Mouse (Mus musculus) heart, embryonic 13.5 days (tissue): Measurements from ENCODE around the gene Erc1. TPM values are rescaled to one million over a fixed set of nuclear protein-coding genes. Genes with fewer than 3 reads are reported as not detected.

Experiments
- ATAC-seq: fragments of 200-750 bp; cut with Nextera tagmentation; 2 replicates; pipeline ENCODE4 v1.8.0; 2017; ENCODE audit warnings: moderate TSS enrichment; ENCODE audit not compliant: insufficient number of reproducible peaks, low FRiP score, low TSS enrichment; ENCODE audit errors: extremely low read depth
- H3K27ac ChIP-seq: fragments of 300-500 bp; sonication (generic); replicated peaks from 2 replicates; pipeline ENCODE4 v1.5.1; 2015; ENCODE audit warnings: moderate library complexity, mild to moderate bottlenecking, inconsistent platforms
- H3K27me3 ChIP-seq: fragments of 300-500 bp; sonication (generic); replicated peaks from 2 replicates; pipeline ENCODE4 v1.6.1; 2015; ENCODE audit warnings: mild to moderate bottlenecking, inconsistent platforms
- H3K36me3 ChIP-seq: fragments of 300-500 bp; sonication (generic); 2 replicates; pipeline ENCODE4 v1.6.1; 2015; ENCODE audit warnings: mild to moderate bottlenecking, inconsistent platforms
- H3K4me1 ChIP-seq: fragments of 300-500 bp; sonication (generic); 2 replicates; pipeline ENCODE4 v1.6.1; 2015; ENCODE audit warnings: inconsistent platforms
- H3K4me2 ChIP-seq: fragments of 300-500 bp; sonication (generic); 2 replicates; pipeline ENCODE4 v1.6.1; 2015; ENCODE audit warnings: inconsistent platforms, mild to moderate bottlenecking, moderate library complexity
- H3K4me3 ChIP-seq: fragments of 300-500 bp; sonication (generic); 2 replicates; pipeline ENCODE4 v1.5.1; 2015; ENCODE audit warnings: moderate library complexity, mild to moderate bottlenecking, inconsistent platforms
- H3K9ac ChIP-seq: fragments of 300-500 bp; sonication (generic); 2 replicates; pipeline ENCODE4 v1.6.1; 2015; ENCODE audit warnings: inconsistent platforms, mild to moderate bottlenecking, moderate library complexity
- H3K9me3 ChIP-seq: fragments of 300-500 bp; sonication (generic); 2 replicates; pipeline ENCODE4 v1.6.1; 2016; ENCODE audit warnings: inconsistent platforms
- WGBS: fragments of 180-500 bp; shearing (Covaris S2); methylation state at CpG from one replicate; pipeline ENCODE4 v1.1.7; 2015; ENCODE audit warnings: mixed read lengths; 5-methylcytosine and 5-hydroxymethylcytosine counted together
- polyA plus RNA-seq: library from polyadenylated mRNA; unstranded; fragments of >200 nt; fragmentation: Nextera tagmentation; extraction: Ambion mirVana; gene quantifications from 2 replicates; pipeline ENCODE4 v1.2.1, GENCODE M21; 2015

Gene Erc1
- polyA plus RNA-seq, 1 experiment from 2014 or later, result 11.9 TPM

DNA sequence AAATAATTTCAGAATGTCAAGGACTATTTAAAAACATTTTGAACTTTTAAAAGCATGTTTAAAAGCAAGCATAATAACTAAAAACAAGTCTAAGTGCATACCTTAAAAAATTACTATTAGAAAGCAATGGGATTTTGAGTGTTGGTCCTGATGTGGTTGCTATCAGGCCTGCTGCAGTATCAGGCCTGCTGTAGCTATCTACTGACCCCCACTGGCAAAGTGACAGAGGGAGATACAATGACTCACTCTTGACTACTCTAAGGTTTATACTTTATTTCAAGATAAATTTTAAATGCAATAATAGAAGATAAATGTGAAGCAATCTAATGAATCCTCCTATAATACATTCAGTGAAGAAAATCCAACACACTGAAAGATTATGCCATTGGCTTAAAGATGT is 138.4 kb downstream of the Erc1 start:
- ATAC-seq, result no peak
- no peak overlapping the region for H3K9ac ChIP-seq
- no peak overlapping the region for H3K4me2 ChIP-seq
- H3K27ac ChIP-seq, result no peak overlapping the region
- no peaks in the 10 kb centered on the region for H3K9me3 ChIP-seq
- peaks cover 25% of the 10 kb centered on the region for H3K4me1 ChIP-seq
- no peak overlapping the region for H3K4me3 ChIP-seq
- H3K36me3 ChIP-seq, result peaks cover 22% of the 10 kb centered on the region
- no peaks in the 10 kb centered on the region for H3K27me3 ChIP-seq

DNA sequence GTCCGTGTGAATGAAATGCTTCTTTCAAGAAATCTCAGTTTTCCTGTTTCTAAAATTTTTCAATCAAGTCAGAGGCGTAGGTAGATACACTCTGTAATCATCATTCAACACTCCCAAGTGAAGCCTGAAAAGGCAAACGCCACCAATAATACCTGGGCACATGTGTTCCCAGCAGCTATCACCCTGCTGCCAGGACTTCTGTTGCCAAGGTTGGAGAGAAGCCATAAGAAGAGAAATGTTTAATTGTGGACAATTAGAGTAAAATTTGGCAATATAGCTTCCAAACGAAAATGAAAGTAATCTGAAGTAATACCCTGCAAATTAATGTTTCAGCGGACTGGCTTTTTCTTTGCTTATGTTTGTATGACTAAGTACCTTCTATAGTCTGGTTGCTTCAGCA is 140.1 kb downstream of the Erc1 start:
- Histone ChIP-seq H3K4me1 (peaks cover 15% of the 10 kb centered on the region), H3K9ac (no peak overlapping the region), H3K36me3 (peaks cover 19% of the 10 kb centered on the region), H3K9me3 (no peaks in the 10 kb centered on the region), H3K4me2 (no peak overlapping the region), H3K27ac (no peak overlapping the region), H3K27me3 (no peaks in the 10 kb centered on the region), H3K4me3 (no peak overlapping the region)
- WGBS, result 83% methylated on average over 5 of the region's 5 CpGs
- ATAC-seq, result no peak

DNA sequence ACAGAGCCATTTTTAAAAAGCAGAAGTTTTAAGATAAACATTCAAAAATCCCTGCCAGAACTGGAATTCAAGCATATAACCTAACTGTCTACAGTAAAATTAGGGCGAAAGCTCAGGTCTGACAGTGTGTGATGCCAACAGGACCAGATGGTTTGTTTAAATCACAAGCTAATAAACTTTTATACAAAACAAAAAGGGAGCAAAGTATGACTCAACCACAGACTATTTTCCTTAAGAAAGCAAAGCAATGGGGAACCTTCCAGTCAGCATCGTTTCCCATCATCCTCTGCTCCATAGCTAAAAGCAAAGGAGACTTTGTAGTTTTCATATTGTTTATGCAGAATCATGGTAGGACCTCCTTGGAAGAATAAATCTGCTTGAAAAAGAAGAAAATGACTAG is 143.1 kb downstream of the Erc1 start:
- H3K4me2 ChIP-seq, result no peak overlapping the region
- H3K4me3 ChIP-seq, result no peak overlapping the region
- no peak for ATAC-seq
- peaks cover 19% of the 10 kb centered on the region for H3K36me3 ChIP-seq
- no peaks in the 10 kb centered on the region for H3K27me3 ChIP-seq
- no peak overlapping the region for H3K9ac ChIP-seq
- no peaks in the 10 kb centered on the region for H3K9me3 ChIP-seq
- H3K4me1 ChIP-seq, result no peaks in the 10 kb centered on the region
- H3K27ac ChIP-seq, result no peak overlapping the region
- WGBS, result 84% methylated on average over 2 of the region's 2 CpGs

DNA sequence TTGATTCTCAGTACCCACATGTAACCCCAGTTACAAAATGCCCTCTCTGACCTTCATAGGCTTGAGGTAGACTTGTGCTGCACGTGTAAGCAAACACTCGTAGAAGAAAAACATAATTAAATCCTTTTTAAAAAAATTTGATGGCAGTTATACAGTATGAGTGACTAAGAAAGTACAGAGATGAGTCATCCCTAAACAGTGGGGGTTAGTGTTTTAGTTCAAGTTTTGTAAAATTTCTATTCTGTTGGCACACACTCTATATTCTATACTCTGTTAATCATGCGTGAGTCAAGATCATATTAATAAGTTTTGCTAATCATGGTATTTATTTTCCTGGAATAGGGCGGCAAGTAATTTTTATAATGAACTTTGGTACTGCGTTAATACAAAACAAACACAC is 155.2 kb downstream of the Erc1 start:
- Histone ChIP-seq H3K4me1 (no peaks in the 10 kb centered on the region), H3K4me3 (no peak overlapping the region), H3K27me3 (no peaks in the 10 kb centered on the region), H3K9ac (no peak overlapping the region), H3K9me3 (no peaks in the 10 kb centered on the region), H3K4me2 (no peak overlapping the region), H3K27ac (no peak overlapping the region), H3K36me3 (peaks cover 52% of the 10 kb centered on the region)
- no peak for ATAC-seq
- WGBS, result 91% methylated on average over 5 of the region's 5 CpGs

DNA sequence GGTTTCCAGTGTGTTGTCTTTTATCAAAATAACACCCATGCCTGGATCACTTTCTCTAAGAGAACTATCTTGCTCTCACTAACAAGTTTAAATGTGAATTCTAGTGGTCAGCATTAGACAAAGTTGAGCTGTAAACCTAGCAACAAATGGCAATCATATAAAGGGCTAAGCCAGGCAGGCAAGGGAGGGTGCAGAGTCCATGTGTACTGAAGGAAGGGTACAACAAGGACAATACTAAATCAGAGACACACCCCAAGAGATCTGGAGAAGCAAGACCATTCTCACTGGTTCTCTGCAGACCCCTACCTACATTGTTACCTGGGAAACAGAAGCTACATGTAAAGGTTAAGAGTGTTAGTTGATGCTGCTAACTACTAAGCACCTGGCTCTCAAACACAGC is 161.5 kb downstream of the Erc1 start:
- Histone ChIP-seq H3K4me3 (no peak overlapping the region), H3K27ac (no peak overlapping the region), H3K9me3 (no peaks in the 10 kb centered on the region), H3K4me2 (no peak overlapping the region), H3K4me1 (no peaks in the 10 kb centered on the region), H3K27me3 (no peaks in the 10 kb centered on the region), H3K36me3 (peaks cover 42% of the 10 kb centered on the region), H3K9ac (no peak overlapping the region)
- no peak for ATAC-seq

DNA sequence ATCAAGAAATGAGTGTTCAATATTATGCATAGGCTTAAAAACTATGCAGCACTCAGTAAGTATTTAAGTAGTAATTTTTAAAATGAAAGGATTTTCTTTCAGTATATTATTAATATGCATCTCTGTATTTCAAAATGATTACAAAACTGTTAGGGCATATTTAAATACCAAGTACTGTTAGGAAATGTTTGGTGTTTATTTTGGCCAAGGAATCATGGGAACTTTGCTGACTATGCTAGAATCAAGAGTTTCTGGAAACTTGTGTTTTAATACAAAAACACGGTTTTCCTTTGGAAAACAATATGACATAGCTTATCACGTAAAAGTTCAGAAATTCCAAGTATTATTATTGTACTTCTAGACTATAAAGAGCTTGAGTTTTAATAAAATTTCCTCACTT is 167.2 kb downstream of the Erc1 start:
- Histone ChIP-seq H3K4me2 (no peak overlapping the region), H3K9me3 (peaks cover 2% of the 10 kb centered on the region; the same call in 1 of the 2 replicates), H3K27me3 (no peaks in the 10 kb centered on the region), H3K36me3 (peaks cover 19% of the 10 kb centered on the region), H3K27ac (no peak overlapping the region), H3K4me3 (no peak overlapping the region), H3K4me1 (no peaks in the 10 kb centered on the region), H3K9ac (no peak overlapping the region)
- no peak for ATAC-seq
- 68% methylated on average over 2 of the region's 2 CpGs for WGBS

DNA sequence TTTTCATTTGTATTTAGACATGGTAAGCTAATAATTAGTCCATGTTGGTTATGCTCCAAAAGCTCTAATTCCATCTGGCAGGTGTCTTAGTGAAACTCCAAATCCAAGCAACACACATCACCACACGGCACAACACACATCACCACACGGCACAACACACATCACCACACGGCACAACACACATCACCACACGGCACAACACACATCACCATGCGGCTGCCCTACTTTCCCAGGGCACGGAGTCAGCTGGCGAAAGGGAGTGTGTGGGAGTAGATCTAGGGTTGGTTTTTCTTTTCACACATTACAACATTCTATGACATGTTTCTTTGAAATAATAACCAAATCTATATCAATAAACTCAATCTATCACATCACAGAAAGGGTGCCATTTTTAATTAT is 173.2 kb downstream of the Erc1 start:
- Histone ChIP-seq H3K4me1 (0 out of 2 replicates have a peak, but pooled peaks cover 4% of the 10 kb centered on the region), H3K4me3 (no peak overlapping the region), H3K9me3 (peaks cover 2% of the 10 kb centered on the region; the same call in 1 of the 2 replicates), H3K27ac (no peak overlapping the region), H3K27me3 (no peaks in the 10 kb centered on the region), H3K36me3 (peaks cover 23% of the 10 kb centered on the region), H3K4me2 (no peak overlapping the region), H3K9ac (no peak overlapping the region)
- ATAC-seq, result no peak
- 93% methylated on average over 7 of the region's 7 CpGs for WGBS

DNA sequence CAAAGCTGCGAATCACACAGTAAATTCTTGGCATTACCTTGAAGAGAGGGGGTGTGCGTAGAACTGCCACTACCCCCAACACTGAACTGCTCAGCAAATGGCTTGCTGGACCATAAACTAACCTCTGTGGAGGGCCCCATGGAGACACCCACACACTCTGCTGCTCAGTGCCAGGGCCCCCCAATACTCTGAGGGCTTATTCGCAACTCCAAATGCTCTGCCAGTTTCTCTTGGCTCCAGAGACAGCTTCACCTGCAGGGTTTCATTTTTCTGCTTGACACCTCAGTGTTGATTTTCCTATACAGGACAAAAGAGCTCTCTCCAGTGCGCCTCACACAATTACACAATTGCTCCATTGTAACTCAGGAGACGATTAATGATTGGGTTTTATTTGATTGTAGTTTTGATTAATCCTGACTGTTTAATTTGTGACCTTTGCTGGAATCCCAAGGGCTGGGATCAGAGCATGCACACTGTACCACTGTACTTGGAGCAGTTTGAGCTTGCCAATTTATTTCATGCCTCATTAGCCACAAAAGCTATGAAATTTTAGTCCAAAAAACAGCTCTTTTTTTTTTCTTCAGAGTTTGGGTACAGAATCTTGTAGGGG is 173.7 kb downstream of the Erc1 start:
- ATAC-seq, result no peak
- no peaks in the 10 kb centered on the region for H3K27me3 ChIP-seq
- H3K9ac ChIP-seq, result no peak overlapping the region
- H3K4me1 ChIP-seq, result 0 out of 2 replicates have a peak, but pooled peaks cover 4% of the 10 kb centered on the region
- 85% methylated on average over 5 of the region's 5 CpGs for WGBS
- peaks cover 20% of the 10 kb centered on the region for H3K36me3 ChIP-seq
- no peak overlapping the region for H3K27ac ChIP-seq
- peaks cover 2% of the 10 kb centered on the region; the same call in 1 of the 2 replicates for H3K9me3 ChIP-seq
- H3K4me3 ChIP-seq, result no peak overlapping the region
- H3K4me2 ChIP-seq, result no peak overlapping the region

DNA sequence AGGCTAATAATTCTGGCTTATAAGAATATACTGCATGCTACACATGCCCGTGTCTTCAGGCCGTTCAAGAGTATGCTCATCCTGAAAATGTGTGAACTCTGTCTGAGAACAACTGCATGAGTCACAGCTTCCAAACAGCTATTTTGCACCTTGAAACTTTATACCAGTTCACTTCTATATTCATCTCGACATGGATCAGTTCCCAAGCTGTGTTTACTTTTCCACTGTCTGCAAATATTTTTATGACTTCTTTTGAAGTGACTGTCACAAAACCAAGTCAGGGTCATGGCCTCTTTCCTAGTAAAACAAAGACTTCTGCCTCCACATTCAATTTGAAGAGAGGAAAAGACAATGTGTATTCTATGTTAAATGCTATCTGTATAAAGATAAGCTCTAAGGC is 178.2 kb downstream of the Erc1 start:
- no peak overlapping the region for H3K9ac ChIP-seq
- peaks cover 12% of the 10 kb centered on the region for H3K36me3 ChIP-seq
- peaks cover 8% of the 10 kb centered on the region for H3K4me1 ChIP-seq
- no peaks in the 10 kb centered on the region for H3K27me3 ChIP-seq
- WGBS, result 51% methylated on average over 3 of the region's 3 CpGs
- H3K4me2 ChIP-seq, result no peak overlapping the region
- H3K27ac ChIP-seq, result no peak overlapping the region
- no peaks in the 10 kb centered on the region for H3K9me3 ChIP-seq
- ATAC-seq, result no peak
- no peak overlapping the region for H3K4me3 ChIP-seq

DNA sequence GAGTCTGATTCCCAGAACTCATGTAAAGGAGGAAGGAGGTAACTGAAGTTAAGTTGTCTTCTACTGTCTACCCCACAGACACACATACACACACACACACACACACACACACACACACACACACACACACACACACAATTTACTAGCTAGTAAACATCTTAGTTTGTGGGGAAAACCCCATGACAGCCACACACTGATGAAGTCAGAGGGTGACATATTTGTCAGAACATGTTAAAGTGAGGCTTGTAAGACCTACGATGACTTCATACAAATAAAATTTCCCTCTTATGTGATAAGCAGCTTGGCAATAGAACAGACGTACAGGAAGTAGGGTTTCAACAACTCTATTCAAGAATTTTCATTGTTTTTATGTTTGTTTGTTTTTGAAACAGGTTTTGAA is 185.0 kb downstream of the Erc1 start:
- Histone ChIP-seq H3K36me3 (no peaks in the 10 kb centered on the region), H3K9me3 (no peaks in the 10 kb centered on the region), H3K4me3 (no peak overlapping the region), H3K27me3 (no peaks in the 10 kb centered on the region), H3K4me2 (no peak overlapping the region), H3K27ac (no peak overlapping the region), H3K9ac (no peak overlapping the region), H3K4me1 (peaks cover 30% of the 10 kb centered on the region)
- no peak for ATAC-seq
- WGBS, result 29% methylated on average over 2 of the region's 2 CpGs

DNA sequence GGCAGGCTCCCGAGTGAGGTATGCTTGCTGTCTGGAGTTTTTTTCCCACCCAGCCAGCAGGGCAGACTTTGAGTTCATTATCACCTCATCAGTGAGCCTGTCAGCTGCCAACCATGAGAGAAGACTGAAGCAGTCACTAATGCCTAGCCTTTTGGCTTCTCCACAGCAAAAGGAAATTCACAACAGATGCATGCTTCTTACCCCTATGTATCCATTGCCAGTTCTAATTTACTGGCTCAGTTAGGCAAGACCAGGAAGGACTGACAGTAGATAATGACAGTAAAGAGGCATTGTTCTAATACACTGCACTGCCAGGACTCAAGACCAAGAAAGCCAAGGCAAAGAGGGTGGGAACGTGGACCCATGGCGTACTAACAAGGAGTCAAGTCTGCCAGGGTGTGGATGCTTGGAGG is 186.9 kb downstream of the Erc1 start:
- no peak overlapping the region for H3K4me3 ChIP-seq
- no peaks in the 10 kb centered on the region for H3K36me3 ChIP-seq
- 38% methylated on average over 3 of the region's 3 CpGs for WGBS
- no peak overlapping the region for H3K4me2 ChIP-seq
- H3K27me3 ChIP-seq, result no peaks in the 10 kb centered on the region
- ATAC-seq, result no peak
- peak overlapping the region; percentile 39; the same call in 1 of the 2 replicates for H3K27ac ChIP-seq
- H3K9ac ChIP-seq, result no peak overlapping the region
- H3K9me3 ChIP-seq, result no peaks in the 10 kb centered on the region
- peaks cover 30% of the 10 kb centered on the region for H3K4me1 ChIP-seq

DNA sequence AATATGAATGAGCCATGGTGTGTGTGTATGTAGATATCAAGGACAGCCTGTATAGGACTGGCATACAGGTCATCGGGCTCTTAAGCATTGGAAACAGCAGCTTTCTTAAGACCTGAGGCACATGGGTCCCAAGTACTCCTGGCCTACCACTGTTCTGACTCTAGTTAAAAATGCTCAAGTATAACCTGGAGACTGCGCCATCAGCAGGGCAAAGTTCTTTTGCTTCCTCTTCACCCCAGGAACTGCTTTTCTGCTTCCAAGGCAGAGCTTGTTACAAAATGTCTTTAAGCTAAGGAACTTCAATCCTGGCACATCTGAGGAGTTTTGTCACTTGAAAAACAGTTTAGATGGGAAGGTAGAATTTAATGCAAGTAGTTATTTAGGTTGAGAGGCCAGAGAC is 189.5 kb downstream of the Erc1 start:
- no peaks in the 10 kb centered on the region for H3K36me3 ChIP-seq
- no peak for ATAC-seq
- no peak overlapping the region for H3K4me2 ChIP-seq
- H3K9ac ChIP-seq, result no peak overlapping the region
- H3K4me1 ChIP-seq, result peaks cover 29% of the 10 kb centered on the region
- no peaks in the 10 kb centered on the region for H3K9me3 ChIP-seq
- H3K27ac ChIP-seq, result no peak overlapping the region
- 90% methylated on average over 2 of the region's 2 CpGs for WGBS
- H3K27me3 ChIP-seq, result no peaks in the 10 kb centered on the region
- H3K4me3 ChIP-seq, result no peak overlapping the region
